Mouse (Mus musculus) testis, postnatal 14 days (tissue): ENCODE measurements around the gene Lipc.

ENCODE experiments used
- DNase-seq: peaks from one replicate; pipeline ENCODE4 v3.0.0; 2021; ENCODE audit warnings: low spot score

Gene Lipc

DNA sequence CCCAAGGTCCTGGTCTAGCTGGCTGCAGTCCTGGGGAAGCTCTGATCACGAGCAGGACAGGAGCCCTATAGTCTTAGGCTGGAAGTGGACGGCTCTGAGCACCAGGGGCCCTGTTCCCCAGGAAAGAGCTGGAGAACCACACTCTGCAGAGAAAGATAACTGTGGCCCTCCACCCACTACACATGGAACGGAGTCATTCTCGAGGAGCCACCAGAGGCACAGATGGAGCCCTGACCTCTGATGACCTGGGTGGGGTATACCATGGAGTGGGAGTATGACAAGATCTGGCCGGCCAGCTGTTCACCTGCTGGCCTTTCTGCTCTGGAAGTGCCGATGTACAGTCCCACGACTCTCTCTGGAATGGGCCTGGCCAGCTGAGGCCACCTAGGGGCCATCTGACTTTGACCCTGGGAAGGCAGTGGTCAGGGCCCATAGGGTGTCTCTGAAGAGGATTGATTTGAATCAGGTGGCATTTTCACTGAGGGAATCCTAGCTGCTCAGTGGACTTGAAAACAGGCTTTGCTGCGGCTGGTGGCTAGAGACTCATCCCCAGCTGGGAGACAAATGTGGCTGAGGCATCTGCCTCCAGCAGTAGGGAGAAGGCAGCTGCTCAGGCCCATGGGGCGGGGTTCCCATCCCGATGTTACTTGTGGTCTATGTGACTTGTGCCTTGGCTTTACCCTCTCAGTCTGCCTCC lies 37.2 kb downstream of the Lipc start:
- no peak for DNase-seq

DNA sequence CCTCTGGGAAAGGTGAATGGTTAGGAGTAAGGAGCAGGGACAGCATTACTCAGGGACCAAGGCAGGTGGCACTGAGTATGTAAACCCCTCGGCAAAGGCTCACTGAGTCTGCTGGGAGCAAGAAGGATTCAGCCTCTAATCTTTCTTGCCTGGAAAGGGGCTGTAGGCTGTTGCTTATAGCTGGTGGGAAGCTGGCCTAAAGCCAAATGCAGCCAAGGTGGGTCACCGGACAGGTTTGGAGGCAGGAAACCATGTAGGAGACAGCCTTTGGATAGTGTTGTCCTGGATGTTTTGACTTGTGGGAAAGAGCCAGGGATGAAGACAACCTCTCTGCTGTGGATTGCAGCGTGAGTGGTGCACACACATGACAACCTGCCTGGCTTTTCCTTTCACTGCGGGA lies 40.9 kb downstream of the Lipc start:
- no peak for DNase-seq

GRCm38 (mm10) chr9:70910351-70910750 lies 41.7 kb downstream of the Lipc start:
- DNase-seq, result no peak

DNA sequence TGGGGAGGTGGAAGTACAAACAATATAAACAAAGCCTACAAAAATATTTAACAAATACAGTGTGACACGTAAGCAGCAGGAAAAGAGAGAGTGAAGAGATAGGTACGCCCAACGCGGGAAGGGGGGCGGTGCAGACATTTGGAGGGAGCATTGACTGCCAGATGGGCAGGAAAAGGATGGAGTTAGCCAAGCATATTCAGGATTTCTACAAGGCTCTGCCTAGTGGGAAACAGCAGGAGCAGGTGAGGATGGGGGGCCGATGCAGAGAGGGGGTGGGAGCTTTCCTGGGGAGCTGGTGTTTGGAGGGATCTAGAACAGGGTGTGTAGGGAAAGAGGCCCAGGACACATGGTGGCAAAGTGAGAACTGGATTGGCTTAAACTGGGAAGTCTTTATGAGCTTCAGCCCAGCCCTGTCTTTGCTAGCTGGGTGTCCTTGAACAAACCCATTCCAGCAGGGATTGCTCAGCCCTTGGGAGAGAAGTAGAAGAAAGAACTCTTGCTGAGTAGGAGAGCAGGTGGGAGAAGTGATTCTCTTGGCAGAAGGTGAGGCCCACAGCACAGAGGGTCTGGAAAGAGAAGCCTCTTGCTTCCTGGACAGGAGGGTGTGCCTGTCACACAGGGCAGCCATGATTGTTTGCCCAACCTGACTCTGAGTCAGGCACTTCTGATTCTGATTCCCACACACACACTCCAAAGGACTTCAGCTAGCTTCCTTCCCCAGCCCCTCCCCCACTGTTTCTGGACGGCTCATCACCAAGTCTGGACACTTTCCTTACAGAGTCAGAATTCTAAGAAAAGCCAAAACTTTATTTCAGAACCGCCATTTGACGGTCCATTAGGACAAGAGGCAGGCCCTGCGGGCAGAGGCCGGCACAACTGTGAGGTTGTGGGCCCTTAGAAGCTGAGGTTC lies 49.0 kb downstream of the Lipc start:
- no peak for DNase-seq

- DNase-seq, result no peak
These were observed 57.8 kb downstream of the Lipc start for GRCm38 (mm10) chr9:70894201-70894600.

GRCm38 (mm10) chr9:70893526-70893925 lies 58.5 kb downstream of the Lipc start:
- DNase-seq, result no peak

DNA sequence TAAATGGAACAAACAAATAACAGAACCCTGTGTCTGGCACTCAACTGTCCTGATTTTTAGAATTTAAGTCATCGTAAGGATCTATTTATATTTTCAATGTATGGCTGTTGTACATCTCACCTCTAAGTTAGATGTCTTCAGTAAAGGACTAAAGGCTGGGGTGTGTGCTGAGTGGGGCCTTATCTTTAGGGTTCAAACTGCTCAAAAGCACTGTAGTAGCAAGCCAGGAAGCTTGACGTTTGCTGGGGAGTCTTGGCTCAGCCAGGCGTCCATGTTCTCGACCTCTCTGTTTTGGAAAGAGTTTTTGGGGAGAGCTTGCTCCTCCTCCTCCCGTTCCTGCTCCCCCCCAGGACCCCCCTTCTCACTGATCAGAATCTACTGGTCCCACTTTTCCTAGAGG lies 59.4 kb downstream of the Lipc start:
- DNase-seq, result no peak

- peak; percentile 75 for DNase-seq
These were observed 60.4 kb downstream of the Lipc start for GRCm38 (mm10) chr9:70891431-70892133.

- peak; percentile 66 for DNase-seq
These were observed 61.3 kb downstream of the Lipc start for GRCm38 (mm10) chr9:70890736-70891135.

- no peak for DNase-seq
These were observed 63.1 kb downstream of the Lipc start for GRCm38 (mm10) chr9:70888969-70889368.

DNA sequence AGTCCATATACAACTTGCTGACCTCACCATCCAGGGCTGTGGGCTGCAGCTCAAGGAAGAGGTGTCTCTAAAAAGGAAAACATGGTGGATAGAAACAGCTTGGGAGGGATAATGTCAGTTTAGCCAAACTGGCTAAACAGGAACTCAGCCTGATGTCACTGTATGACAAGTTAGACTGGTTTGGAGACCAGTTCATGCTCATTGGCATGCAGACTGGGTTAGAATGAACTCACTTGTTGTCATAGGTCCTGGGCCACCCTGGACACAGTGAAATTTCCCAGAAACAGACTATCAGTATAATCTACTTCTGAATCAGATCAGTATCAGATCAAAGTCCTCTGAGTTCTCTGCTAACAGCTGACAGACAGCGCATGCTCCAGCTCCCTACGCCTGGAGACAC lies 63.5 kb downstream of the Lipc start:
- no peak for DNase-seq

GRCm38 (mm10) chr9:70881982-70882381 lies 70.0 kb downstream of the Lipc start:
- no peak for DNase-seq

GRCm38 (mm10) chr9:70878823-70879222 lies 73.2 kb downstream of the Lipc start:
- no peak for DNase-seq

GRCm38 (mm10) chr9:70878157-70878556 lies 73.9 kb downstream of the Lipc start:
- DNase-seq, result no peak

GRCm38 (mm10) chr9:70875490-70875889 lies 76.5 kb downstream of the Lipc start:
- DNase-seq, result no peak

GRCm38 (mm10) chr9:70875059-70875458 lies 77.0 kb downstream of the Lipc start:
- DNase-seq, result no peak

DNA sequence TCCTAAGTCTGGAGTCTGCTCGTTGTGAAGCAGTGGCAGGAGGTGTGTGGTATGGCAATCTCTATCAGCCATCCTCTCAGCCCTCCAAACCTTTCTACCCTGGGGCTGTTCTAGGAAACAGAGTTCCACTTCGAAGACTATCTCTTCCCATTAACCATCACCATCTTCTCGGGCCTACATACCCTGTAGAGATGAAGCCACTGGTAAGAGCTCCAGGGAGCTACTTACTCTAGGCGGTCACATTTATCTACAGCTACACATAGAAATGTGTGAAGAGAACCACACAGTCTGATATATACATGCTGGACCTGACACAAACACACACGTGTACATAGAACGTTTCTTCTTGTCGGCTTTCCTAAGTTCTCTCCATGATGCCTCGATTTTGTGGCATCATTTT lies 79.4 kb downstream of the Lipc start:
- DNase-seq, result no peak

DNA sequence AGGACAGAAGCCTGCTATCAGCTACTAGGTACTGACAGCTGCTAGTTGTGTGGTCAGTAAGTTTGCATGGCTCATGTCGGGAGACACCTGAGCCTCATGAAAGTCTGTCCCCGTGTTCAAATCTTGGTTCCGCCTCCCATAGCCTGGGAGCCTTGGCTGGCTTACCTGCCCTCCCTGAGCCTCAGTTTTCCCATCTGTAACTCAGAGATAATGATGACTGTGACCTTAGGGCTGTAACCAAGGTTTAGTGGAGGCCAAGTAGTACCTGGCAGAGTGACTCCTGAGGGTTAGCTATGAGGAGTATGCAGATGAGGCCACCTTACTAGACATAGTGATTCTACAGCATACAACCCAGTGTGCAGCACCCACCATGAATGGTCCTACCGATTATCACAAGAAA lies 81.7 kb downstream of the Lipc start:
- DNase-seq, result no peak

DNA sequence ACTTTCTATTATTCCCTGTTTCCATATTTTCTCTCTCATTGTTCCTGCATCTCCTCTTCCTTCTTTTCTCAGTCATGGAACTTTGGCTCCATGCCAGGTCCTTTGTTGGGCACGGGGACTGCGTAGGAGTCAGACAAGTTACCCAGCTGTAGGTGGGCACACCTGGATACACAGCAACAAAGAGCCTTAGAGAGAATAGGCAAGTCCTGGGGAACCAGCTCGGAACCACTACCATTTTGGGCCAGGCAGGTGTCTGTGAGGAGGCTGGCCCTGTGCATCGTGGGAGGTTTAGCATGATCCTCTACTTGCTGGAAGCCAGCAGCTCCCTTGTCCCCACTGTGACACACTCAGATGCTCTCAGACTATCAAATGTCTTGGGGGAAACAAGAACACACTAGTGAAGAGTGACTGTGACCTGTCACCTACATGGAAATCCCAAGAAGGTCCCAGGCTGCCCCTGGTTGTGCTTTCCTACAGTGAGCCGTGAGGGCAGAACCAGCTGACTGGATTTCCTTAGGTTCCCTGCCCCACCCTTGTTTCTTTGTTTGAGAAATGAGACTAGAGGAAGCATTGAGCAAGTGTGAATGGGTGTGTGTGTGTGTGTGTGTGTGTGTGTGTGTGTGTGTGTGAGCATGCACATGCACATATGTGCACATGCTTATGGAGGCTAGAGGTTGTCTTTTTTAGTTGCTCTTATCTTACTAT lies 82.7 kb downstream of the Lipc start:
- no peak for DNase-seq

DNA sequence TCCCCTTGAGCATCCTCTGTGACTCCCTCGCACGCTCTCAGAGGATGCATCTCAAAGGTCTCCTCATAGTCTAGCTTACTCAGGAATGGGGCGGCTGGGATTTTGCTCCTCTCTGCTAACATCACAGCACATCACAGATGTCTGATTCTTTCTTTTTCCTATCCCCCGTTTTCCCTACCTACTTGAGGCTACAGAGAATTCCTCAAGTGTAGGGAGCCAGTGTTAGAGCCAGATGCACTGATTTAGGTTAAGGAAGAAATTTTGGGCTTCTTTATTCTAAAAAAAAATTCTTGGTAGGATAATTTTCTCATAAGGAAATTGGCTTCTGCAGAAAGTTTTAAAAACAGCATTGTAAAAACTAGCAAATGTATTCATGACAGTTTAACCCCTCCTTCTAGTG lies 84.6 kb downstream of the Lipc start:
- no peak for DNase-seq

GRCm38 (mm10) chr9:70864039-70864438 lies 88.0 kb downstream of the Lipc start:
- DNase-seq, result no peak

DNA sequence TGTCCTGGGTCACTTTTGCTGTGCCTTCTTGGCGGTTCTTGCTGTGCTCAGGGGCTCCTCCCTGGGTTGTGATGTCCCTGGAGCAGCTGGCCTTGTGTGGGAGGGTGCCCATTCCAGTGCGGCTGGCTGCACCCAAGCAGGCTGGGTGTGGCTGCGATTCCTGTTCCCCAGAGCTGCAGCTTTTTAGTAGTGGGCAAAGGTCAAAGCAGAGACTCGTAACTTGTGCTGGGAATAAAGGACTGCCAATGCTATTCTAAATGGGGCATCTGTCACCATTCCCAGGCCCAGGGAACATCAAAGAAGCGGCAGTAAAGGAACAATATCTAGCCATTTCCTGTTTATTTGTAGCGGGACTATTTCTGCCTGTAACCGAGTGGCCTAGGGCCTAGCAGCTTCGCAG lies 88.7 kb downstream of the Lipc start:
- DNase-seq, result peak; percentile 78
